Mouse (Mus musculus) heart, embryonic 15.5 days (tissue): ENCODE results near the gene Angptl3. TPM values are rescaled to one million over a fixed set of nuclear protein-coding genes. Genes with fewer than 3 reads are reported as not detected.

Experiments used
- ATAC-seq: fragments of 200-750 bp; cut with Nextera tagmentation; replicated peaks from 2 replicates; pipeline ENCODE4 v1.8.0; 2017; ENCODE audit warnings: low read depth, moderate TSS enrichment; ENCODE audit not compliant: insufficient number of reproducible peaks, insufficient read depth, low FRiP score
- H3K27ac ChIP-seq: fragments of 300-500 bp; sonication (generic); 2 replicates; pipeline ENCODE4 v1.5.1; 2015; ENCODE audit warnings: mild to moderate bottlenecking, inconsistent platforms
- H3K27me3 ChIP-seq: fragments of 300-500 bp; sonication (generic); 2 replicates; pipeline ENCODE4 v1.6.1; 2015; ENCODE audit warnings: inconsistent platforms
- H3K36me3 ChIP-seq: fragments of 300-500 bp; sonication (generic); 2 replicates; pipeline ENCODE4 v1.6.1; 2015; ENCODE audit warnings: mild to moderate bottlenecking, inconsistent platforms
- H3K4me1 ChIP-seq: fragments of 300-500 bp; sonication (generic); replicated peaks from 2 replicates; pipeline ENCODE4 v1.6.1; 2015; ENCODE audit warnings: inconsistent platforms
- H3K4me2 ChIP-seq: fragments of 300-500 bp; sonication (generic); 2 replicates; pipeline ENCODE4 v1.6.1; 2015; ENCODE audit warnings: inconsistent platforms, mild to moderate bottlenecking, moderate library complexity
- H3K4me3 ChIP-seq: fragments of 300-500 bp; sonication (generic); 2 replicates; pipeline ENCODE4 v1.5.1; 2015; ENCODE audit warnings: mild to moderate bottlenecking, inconsistent platforms
- H3K9ac ChIP-seq: fragments of 300-500 bp; sonication (generic); 2 replicates; pipeline ENCODE4 v1.6.1; 2015; ENCODE audit warnings: mild to moderate bottlenecking, inconsistent platforms
- H3K9me3 ChIP-seq: fragments of 300-500 bp; sonication (generic); replicated peaks from 2 replicates; pipeline ENCODE4 v1.6.1; 2016; ENCODE audit warnings: inconsistent platforms
- WGBS: fragments of 180-500 bp; shearing (Covaris S2); methylation state at CpG from one replicate; pipeline ENCODE4 v1.1.7; 2015; ENCODE audit warnings: mixed read lengths; 5-methylcytosine and 5-hydroxymethylcytosine counted together
- polyA plus RNA-seq: library from polyadenylated mRNA; unstranded; fragments of >200 nt; fragmentation: Nextera tagmentation; extraction: Ambion mirVana; gene quantifications from 2 replicates; pipeline ENCODE4 v1.2.1, GENCODE M21; 2015

Angptl3 gene
- polyA plus RNA-seq, 1 experiment from 2014 or later, result 0.69 TPM

GRCm38 (mm10) chr4:99064524-99064923 lies 33.8 kb downstream of the Angptl3 start:
- Histone ChIP-seq H3K27ac (no peak overlapping the region), H3K27me3 (no peaks in the 10 kb centered on the region), H3K9me3 (no peaks in the 10 kb centered on the region), H3K4me1 (no peaks in the 10 kb centered on the region), H3K4me2 (no peak overlapping the region), H3K36me3 (peaks cover 11% of the 10 kb centered on the region; the same call in 1 of the 2 replicates), H3K9ac (no peak overlapping the region), H3K4me3 (no peak overlapping the region)
- WGBS, result 58% methylated on average over 5 of the region's 5 CpGs
- ATAC-seq, result no peak

DNA sequence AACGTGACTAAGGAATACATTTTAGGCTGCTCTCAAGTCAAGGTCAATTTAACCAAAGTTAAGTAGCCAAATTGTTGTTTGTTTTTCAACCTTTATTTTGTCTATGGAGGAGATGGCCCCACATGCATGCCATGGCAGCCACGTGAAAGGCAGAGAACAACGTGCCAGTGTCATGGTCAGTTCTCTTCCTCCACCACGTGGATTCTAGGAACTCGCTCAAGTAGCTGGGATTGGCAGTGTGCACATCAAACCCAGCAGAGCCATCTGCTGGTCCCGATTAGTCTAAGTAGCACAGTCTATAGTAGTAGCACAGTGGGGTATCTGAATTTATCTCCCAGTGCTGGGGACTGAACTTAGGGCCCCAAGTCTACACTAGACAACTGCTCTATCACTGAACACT lies 38.1 kb downstream of the Angptl3 start:
- no peak overlapping the region for H3K9ac ChIP-seq
- WGBS, result 73% methylated on average over 6 of the region's 6 CpGs
- H3K4me2 ChIP-seq, result no peak overlapping the region
- H3K4me3 ChIP-seq, result no peak overlapping the region
- H3K36me3 ChIP-seq, result peaks cover 21% of the 10 kb centered on the region
- H3K27me3 ChIP-seq, result no peaks in the 10 kb centered on the region
- no peaks in the 10 kb centered on the region for H3K9me3 ChIP-seq
- ATAC-seq, result no peak
- H3K27ac ChIP-seq, result no peak overlapping the region
- H3K4me1 ChIP-seq, result no peaks in the 10 kb centered on the region

DNA sequence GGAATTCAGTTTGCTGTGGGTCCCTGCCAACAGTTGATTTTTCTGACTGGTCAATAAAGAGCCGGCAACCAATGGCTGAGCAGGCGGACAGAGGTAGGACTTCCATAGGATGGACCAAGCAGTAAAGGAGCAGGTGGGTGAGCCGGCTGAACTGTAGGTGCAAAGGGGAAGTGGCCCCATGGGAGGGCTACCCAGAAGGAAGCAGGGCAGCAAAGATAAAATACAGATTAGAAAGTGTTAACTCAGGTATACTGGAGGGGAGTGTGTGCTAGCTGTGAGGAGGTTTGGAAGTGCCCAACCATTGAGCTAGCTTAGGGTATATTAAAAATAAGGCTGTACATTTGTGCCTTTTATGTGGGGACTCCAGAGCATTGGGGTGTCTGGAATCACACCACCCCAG lies 47.3 kb downstream of the Angptl3 start:
- Histone ChIP-seq H3K9me3 (no peaks in the 10 kb centered on the region), H3K4me2 (no peak overlapping the region), H3K9ac (no peak overlapping the region), H3K27ac (no peak overlapping the region), H3K4me1 (no peaks in the 10 kb centered on the region), H3K36me3 (peaks cover 15% of the 10 kb centered on the region), H3K4me3 (no peak overlapping the region), H3K27me3 (no peaks in the 10 kb centered on the region)
- ATAC-seq, result no peak
- 82% methylated on average over 3 of the region's 3 CpGs for WGBS

DNA sequence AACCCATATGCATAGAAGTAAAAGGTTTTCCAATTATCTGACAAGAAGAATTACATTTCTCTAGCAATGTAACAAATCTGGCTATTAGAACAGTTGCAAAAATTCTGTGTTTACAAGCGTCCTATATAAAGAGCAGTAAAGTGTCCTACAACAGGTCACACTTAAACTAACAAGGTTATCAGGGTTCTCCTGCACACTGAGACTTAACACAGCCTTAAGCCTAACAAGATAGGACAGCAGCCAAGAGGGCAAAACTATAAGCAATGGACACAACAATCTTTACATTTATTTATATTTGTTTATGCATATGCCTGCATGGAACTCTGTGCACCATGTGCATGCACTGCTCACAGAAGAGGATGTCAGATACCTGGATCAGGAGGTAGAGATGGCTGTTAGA lies 50.4 kb downstream of the Angptl3 start:
- Histone ChIP-seq H3K27me3 (no peaks in the 10 kb centered on the region), H3K9ac (no peak overlapping the region), H3K27ac (no peak overlapping the region), H3K9me3 (no peaks in the 10 kb centered on the region), H3K4me1 (no peaks in the 10 kb centered on the region), H3K36me3 (peaks cover 13% of the 10 kb centered on the region), H3K4me2 (no peak overlapping the region), H3K4me3 (no peak overlapping the region)
- no peak for ATAC-seq
- WGBS, result 58% methylated on average over 1 of the region's 1 CpGs

- WGBS, result 74% methylated on average over 3 of the region's 3 CpGs
- Histone ChIP-seq H3K4me1 (no peaks in the 10 kb centered on the region), H3K4me2 (no peak overlapping the region), H3K36me3 (peaks cover 4% of the 10 kb centered on the region; the same call in 1 of the 2 replicates), H3K27ac (no peak overlapping the region), H3K4me3 (no peak overlapping the region), H3K9me3 (no peaks in the 10 kb centered on the region), H3K27me3 (no peaks in the 10 kb centered on the region), H3K9ac (no peak overlapping the region)
- no peak for ATAC-seq
These were observed 53.1 kb downstream of the Angptl3 start for GRCm38 (mm10) chr4:99083862-99084261.

DNA sequence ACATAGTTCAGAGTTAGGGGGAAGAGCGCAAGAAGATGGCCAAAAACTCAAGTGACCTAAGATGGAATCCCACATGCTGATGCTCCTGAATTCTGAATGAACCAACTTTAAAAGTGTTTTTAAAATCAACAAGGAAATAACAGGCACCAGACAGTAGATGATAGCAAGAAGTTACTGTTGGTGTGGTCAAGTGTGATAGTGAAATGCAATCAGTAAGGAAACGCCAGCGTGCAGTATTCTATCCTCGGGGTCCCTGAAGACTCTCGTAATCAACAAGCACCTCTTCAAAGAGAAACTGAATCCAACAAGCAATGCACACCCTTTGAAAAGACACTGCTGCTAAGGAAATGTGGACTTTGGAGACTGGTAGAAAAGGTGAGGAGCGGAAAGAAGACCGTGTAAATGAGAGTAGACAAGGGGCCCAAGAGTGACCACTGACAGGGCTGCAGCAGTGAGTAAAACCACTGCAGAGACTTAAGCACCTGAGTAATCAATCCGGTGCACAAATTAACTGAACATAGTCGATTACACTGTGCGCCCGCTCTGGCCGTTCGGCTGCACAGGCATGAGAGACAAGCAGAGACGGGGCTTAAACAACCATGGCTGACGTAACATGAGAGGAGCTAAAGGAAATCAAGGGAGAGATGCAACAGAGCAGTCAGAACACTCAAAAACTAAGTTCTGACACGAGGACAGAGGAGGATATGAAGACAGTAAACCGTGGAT lies 57.2 kb downstream of the Angptl3 start:
- H3K4me1 ChIP-seq, result peaks cover 7% of the 10 kb centered on the region
- no peak overlapping the region for H3K27ac ChIP-seq
- ATAC-seq, result no peak
- H3K4me3 ChIP-seq, result no peak overlapping the region
- H3K36me3 ChIP-seq, result 0 out of 2 replicates have a peak, but pooled peaks cover 3% of the 10 kb centered on the region
- H3K9me3 ChIP-seq, result no peaks in the 10 kb centered on the region
- 88% methylated on average over 17 of the region's 17 CpGs for WGBS
- H3K4me2 ChIP-seq, result no peak overlapping the region
- no peak overlapping the region for H3K9ac ChIP-seq
- no peaks in the 10 kb centered on the region for H3K27me3 ChIP-seq

GRCm38 (mm10) chr4:99091151-99091701 lies 60.5 kb downstream of the Angptl3 start:
- Histone ChIP-seq H3K27me3 (no peaks in the 10 kb centered on the region), H3K4me3 (no peak overlapping the region), H3K4me1 (peaks cover 7% of the 10 kb centered on the region), H3K4me2 (no peak overlapping the region), H3K9ac (no peak overlapping the region), H3K27ac (no peak overlapping the region), H3K36me3 (0 out of 2 replicates have a peak, but pooled peaks cover 3% of the 10 kb centered on the region), H3K9me3 (no peaks in the 10 kb centered on the region)
- no peak for ATAC-seq
- 34% methylated on average over 3 of the region's 3 CpGs for WGBS

GRCm38 (mm10) chr4:99091777-99092176 lies 61.0 kb downstream of the Angptl3 start:
- Histone ChIP-seq H3K36me3 (0 out of 2 replicates have a peak, but pooled peaks cover 3% of the 10 kb centered on the region), H3K27ac (no peak overlapping the region), H3K9ac (no peak overlapping the region), H3K4me2 (no peak overlapping the region), H3K27me3 (no peaks in the 10 kb centered on the region), H3K4me3 (no peak overlapping the region), H3K4me1 (peaks cover 7% of the 10 kb centered on the region), H3K9me3 (no peaks in the 10 kb centered on the region)
- WGBS, result 88% methylated on average over 3 of the region's 3 CpGs
- no peak for ATAC-seq

Other genes starting within 250 kb of the Angptl3 start
- 0.59 and 0.66 TPM in 2 replicates for gene Kank4, start 213.4 kb upstream of the Angptl3 start, polyA plus RNA-seq
- gene I0C0044D17Rik, start 207.1 kb upstream of the Angptl3 start, polyA plus RNA-seq, result not detected in 2 replicates
- 39.8 and 44.9 TPM in 2 replicates for gene Usp1, start 107.1 kb upstream of the Angptl3 start, polyA plus RNA-seq
- gene Dock7, start 90.0 kb downstream of the Angptl3 start, polyA plus RNA-seq, result 20.1 and 25.5 TPM in 2 replicates
- 8.7 and 9.1 TPM in 2 replicates for gene Atg4c, start 163.0 kb downstream of the Angptl3 start, polyA plus RNA-seq